Mouse (Mus musculus): ENCODE data around the gene Zfp174. TPM values are rescaled to one million over a fixed set of nuclear protein-coding genes. Genes with fewer than 3 reads are reported as not detected.

The Zfp174 gene
- total and polyA plus RNA-seq, 3 experiments = 0.26 to 0.98 (median 0.37) TPM

GRCm38 (mm10) chr16:3895173-3895792 lies 48.2 kb downstream of the Zfp174 start:
- H3K4me3 ChIP-seq (replicated peaks in 1 of 3; ENCODE audit: low read depth in 2 of 3, low read length in 2 of 3, poor library complexity in 1 of 3) = peak overlapping the region; percentile 57 to 84 (median 59)
- dilution Hi-C loops (cut with MboI; ENCODE audit: extremely low pct_ligation_motif_present, extremely low pct_unique_long_range_greater_than_20kb, low sequenced_read_pairs) (no loop called here), in situ Hi-C loops (cut with MboI; ENCODE audit: low pct_ligation_motif_present, low pct_unique_long_range_greater_than_20kb, low sequenced_read_pairs) (no loop called here)
- H3K27me3 ChIP-seq (replicated peaks) = no peaks in the 10 kb centered on the region
- peak overlapping the region; percentile 88 for H3K27ac ChIP-seq (ENCODE audit: insufficient read depth, low read depth)
- no peaks in the 10 kb centered on the region for H3K9me3 ChIP-seq (replicated peaks; ENCODE audit: low read length)
- peak overlapping the region; percentile 98 for H3K4me2 ChIP-seq (ENCODE audit: insufficient read depth, low read depth, poor library complexity, severe bottlenecking)
- H3K4me1 ChIP-seq (ENCODE audit: control insufficient read depth in 1 of 2, insufficient read depth in 2 of 2) = peaks cover 9 to 27% of the 10 kb centered on the region in 2 experiments
- peak; percentile 93 for DNase-seq (ENCODE audit: extremely low read depth)
- TF ChIP-seq POLR2AphosphoS2 (IDR thresholded peaks at IDR 0.05; ENCODE audit: low read depth, low read length) (peak; percentile 89; the same call in 1 of the 2 replicates), JUND (conservative IDR thresholded peaks at IDR 0.05; ENCODE audit: low read depth, low read length) (no peak), RAD21 (IDR thresholded peaks at IDR 0.05; ENCODE audit: low read depth, low read length) (no peak), MYC (IDR thresholded peaks at IDR 0.05; ENCODE audit: low read depth, low read length) (peak; percentile 72; the same call in 1 of the 2 replicates), MAZ (IDR thresholded peaks at IDR 0.05; ENCODE audit: low read depth, low read length) (0 out of 2 replicates have a peak, but pooled peaks have one; percentile 51), ELF1 (IDR thresholded peaks at IDR 0.05; ENCODE audit: low read depth, low read length) (peak; percentile 93), ZMIZ1 (IDR thresholded peaks at IDR 0.05; ENCODE audit: low read depth, low read length) (peak; percentile 90), GABPA (IDR thresholded peaks at IDR 0.05; ENCODE audit: insufficient replicate concordance, low read depth, low read length) (no peak), UBTF (IDR thresholded peaks at IDR 0.05; ENCODE audit: low read depth, low read length) (no peak), JUN (IDR thresholded peaks at IDR 0.05; ENCODE audit: insufficient read depth, low read depth, low read length) (no peak), ZNF384 (IDR thresholded peaks at IDR 0.05; ENCODE audit: low read depth, low read length) (no peak), TCF12 (IDR thresholded peaks at IDR 0.05; ENCODE audit: low read depth, low read length) (peak; percentile 87), MXI1 (IDR thresholded peaks at IDR 0.05; ENCODE audit: low read depth, low read length) (peak; percentile 89), EP300 (IDR thresholded peaks at IDR 0.05; ENCODE audit: low read length) (no peak), IRF4 (IDR thresholded peaks at IDR 0.05; ENCODE audit: low read depth, low read length) (peak; percentile 78), CHD2 (IDR thresholded peaks at IDR 0.05; ENCODE audit: low read length) (no peak), HCFC1 (IDR thresholded peaks at IDR 0.05; ENCODE audit: low read depth, low read length) (peak; percentile 87), MEF2A (IDR thresholded peaks at IDR 0.05; ENCODE audit: borderline replicate concordance, low read depth, low read length) (no peak), PAX5 (IDR thresholded peaks at IDR 0.05; ENCODE audit: low read length) (no peak), MAFK (IDR thresholded peaks at IDR 0.05; ENCODE audit: insufficient replicate concordance, low read length) (no peak), MAX (IDR thresholded peaks at IDR 0.05; ENCODE audit: low read length) (peak; percentile 71), USF2 (conservative IDR thresholded peaks at IDR 0.05; ENCODE audit: low read depth, low read length) (no peak), RCOR1 (conservative IDR thresholded peaks at IDR 0.05; ENCODE audit: low read depth, low read length) (no peak), ETS1 (conservative IDR thresholded peaks at IDR 0.05; ENCODE audit: low read depth, low read length) (0 out of 2 replicates have a peak, but pooled peaks have one; percentile 37), ZC3H11A (IDR thresholded peaks at IDR 0.05; ENCODE audit: low read depth, low read length) (no peak), USF1 (IDR thresholded peaks at IDR 0.05; ENCODE audit: low read depth, low read length) (no peak), TBP (conservative IDR thresholded peaks at IDR 0.05; ENCODE audit: low read depth, low read length) (peak; percentile 98), SIN3A (IDR thresholded peaks at IDR 0.05; ENCODE audit: low read length) (peak; percentile 91), CHD1 (IDR thresholded peaks at IDR 0.05; ENCODE audit: low read depth, low read length) (no peak), ZKSCAN1 (IDR thresholded peaks at IDR 0.05; ENCODE audit: borderline replicate concordance, low read depth, low read length) (no peak; the same call in 1 of the 2 replicates), BHLHE40 (IDR thresholded peaks at IDR 0.05; ENCODE audit: low read depth, low read length) (no peak), CTCF (conservative IDR thresholded peaks at IDR 0.05 in 1 of 2, IDR thresholded peaks at IDR 0.05 in 1 of 2; ENCODE audit: low read depth in 2 of 2, low read length in 2 of 2) (no peak), NELFE (IDR thresholded peaks at IDR 0.05; ENCODE audit: low read depth, low read length) (peak; percentile 97), POLR2A (IDR thresholded peaks at IDR 0.05; ENCODE audit: low read depth, low read length) (peak; percentile 99), KAT2A (IDR thresholded peaks at IDR 0.05; ENCODE audit: insufficient replicate concordance, low read length) (peak; percentile 54; the same call in 1 of the 2 replicates), NRF1 (IDR thresholded peaks at IDR 0.05; ENCODE audit: low read depth, low read length) (no peak), E2F4 (IDR thresholded peaks at IDR 0.05; ENCODE audit: insufficient replicate concordance, low read depth, low read length) (no peak), SMC3 (IDR thresholded peaks at IDR 0.05; ENCODE audit: low read depth, low read length) (no peak)
- peaks cover 42 to 77% of the 10 kb centered on the region in 2 experiments for H3K36me3 ChIP-seq (replicated peaks in 1 of 2; ENCODE audit: control insufficient read depth in 1 of 2, insufficient read depth in 1 of 2, low read length in 1 of 2)
- peaks cover 23% of the 10 kb centered on the region for H3K79me2 ChIP-seq (replicated peaks; ENCODE audit: control insufficient read depth, extremely low read depth, insufficient read depth, poor library complexity, severe bottlenecking)
- H3K9ac ChIP-seq (ENCODE audit: insufficient read depth, low read depth) = peak overlapping the region; percentile 98
